Mouse (Mus musculus): ENCODE measurements at regions not wholly inside any gene's neighbourhood (a gene's known extent, or its start where the extent isn't known, plus 50 kb on each side); places are given as distances from the start of the nearest gene placed in this dataset.

GRCm38 (mm10) chr8:87297331-87297730 is 175.1 kb downstream of the Cbln1 start:
- no peak for TF ChIP-seq CTCF (IDR thresholded peaks at IDR 0.05; ENCODE audit: low read depth, low read length)
- TF ChIP-seq POLR2A (IDR thresholded peaks at IDR 0.05; ENCODE audit: extremely low read depth, insufficient read depth, low read length) = no peak
